7 mouse cellular contexts compared by ENCODE assay signal in genomic region chr6:114643716-114644115, GRCm38 (mm10). TPM values are rescaled to one million over a fixed set of nuclear protein-coding genes. Genes with fewer than 3 reads are reported as not detected.
DNase-seq lines count a peak whose midpoint lies in the region; ATAC-seq and TF ChIP-seq lines count a peak whose summit lies in the region.

No protein-coding gene starts in this region.

- H3K9me3 ChIP-seq in erythroblast, embryonic 14.5 days (ENCODE audit: control insufficient read depth, low read length), result no peaks in the 10 kb centered on the region
- no peaks in the 10 kb centered on the region for H3K9me3 ChIP-seq in limb, embryonic 14.5 days (ENCODE audit: control insufficient read depth, low read length)
- H3K9me3 ChIP-seq in stomach, embryonic 16.5 days (replicated peaks; ENCODE audit: control insufficient read depth, low read length), result no peaks in the 10 kb centered on the region

- peak overlapping the region; percentile 75 for H3K9ac ChIP-seq in limb, embryonic 14.5 days (ENCODE audit: low read depth, low read length, severe bottlenecking)
- H3K9ac ChIP-seq in stomach, embryonic 16.5 days (ENCODE audit: low read length), result peak overlapping the region; percentile 82

- TF ChIP-seq CTCF in testis, adult 2 months (IDR thresholded peaks at IDR 0.05; ENCODE audit: control insufficient read depth, insufficient read depth, insufficient replicate concordance, low read depth, low read length), result no peak

- H3K4me1 ChIP-seq in testis, adult 2 months (ENCODE audit: control insufficient read depth, insufficient read depth, low read length), result peaks cover 2% of the 10 kb centered on the region
- peaks cover 22% of the 10 kb centered on the region for H3K4me1 ChIP-seq in erythroblast, embryonic 14.5 days (ENCODE audit: control insufficient read depth)
- H3K4me1 ChIP-seq in limb, embryonic 14.5 days (ENCODE audit: control insufficient read depth, insufficient read depth, low read length), result peaks cover 6% of the 10 kb centered on the region; the same call in 1 of the 2 replicates
- H3K4me1 ChIP-seq in stomach, embryonic 16.5 days (ENCODE audit: control insufficient read depth, insufficient read depth, low read length), result 0 out of 2 replicates have a peak, but pooled peaks cover 8% of the 10 kb centered on the region

- no peak for DNase-seq in testis, postnatal 10 days (ENCODE audit: low spot score)
- DNase-seq in limb, embryonic 14.5 days (ENCODE audit: low spot score), result no peak
- DNase-seq in cerebellum, postnatal 25 days, result no peak
- DNase-seq in embryo, embryonic 9.5 days (ENCODE audit: extremely low spot score), result no peak

- H3K4me2 ChIP-seq in limb, embryonic 14.5 days (replicated peaks; ENCODE audit: low read depth, low read length, severe bottlenecking), result peak overlapping the region; percentile 88
- H3K4me2 ChIP-seq in stomach, embryonic 16.5 days (ENCODE audit: low read depth, low read length), result peak overlapping the region; percentile 89

- H3K27ac ChIP-seq in testis, adult 2 months (ENCODE audit: control insufficient read depth, insufficient read depth, low read depth, low read length), result no peak overlapping the region; the same call in none of the 2 replicates
- no peak overlapping the region for H3K27ac ChIP-seq in limb, embryonic 14.5 days (replicated peaks; ENCODE audit: low read depth, low read length)
- no peak overlapping the region for H3K27ac ChIP-seq in stomach, embryonic 16.5 days (ENCODE audit: low read length)

- no peak for ATAC-seq in limb, embryonic 14.5 days (ENCODE audit: low FRiP score, low read depth)
- ATAC-seq in stomach, embryonic 16.5 days (ENCODE audit: insufficient read depth, low FRiP score), result no peak

- peak overlapping the region; percentile 97 for H3K4me3 ChIP-seq in testis, adult 2 months (ENCODE audit: control insufficient read depth, low read depth, low read length)
- peak overlapping the region; percentile 95 for H3K4me3 ChIP-seq in erythroblast, embryonic 14.5 days (replicated peaks)
- H3K4me3 ChIP-seq in limb, embryonic 14.5 days (replicated peaks; ENCODE audit: low read length), result peak overlapping the region; percentile 71
- H3K4me3 ChIP-seq in stomach, embryonic 16.5 days (replicated peaks; ENCODE audit: low read length), result peak overlapping the region; percentile 94

- no peaks in the 10 kb centered on the region for H3K36me3 ChIP-seq in testis, adult 2 months (ENCODE audit: control insufficient read depth, insufficient read depth, low read length)
- H3K36me3 ChIP-seq in erythroblast, embryonic 14.5 days (ENCODE audit: control insufficient read depth), result peaks cover 5% of the 10 kb centered on the region
- H3K36me3 ChIP-seq in limb, embryonic 14.5 days (ENCODE audit: control insufficient read depth, insufficient read depth, low read length), result no peaks in the 10 kb centered on the region
- no peaks in the 10 kb centered on the region for H3K36me3 ChIP-seq in stomach, embryonic 16.5 days (ENCODE audit: control insufficient read depth, insufficient read depth, low read length)

- WGBS in limb, embryonic 14.5 days, result 43% methylated on average over 8 of the region's 8 CpGs
- WGBS in stomach, embryonic 16.5 days, result 44% methylated on average over 8 of the region's 8 CpGs

- TF ChIP-seq POLR2A in testis, adult 2 months (IDR thresholded peaks at IDR 0.05; ENCODE audit: control insufficient read depth, low read depth, low read length), result no peak
- TF ChIP-seq POLR2A in limb, embryonic 14.5 days (IDR thresholded peaks at IDR 0.05; ENCODE audit: borderline replicate concordance, extremely low read depth, insufficient read depth, insufficient read length), result no peak

- H3K27me3 ChIP-seq in testis, adult 2 months (ENCODE audit: control insufficient read depth, insufficient read depth, low read length), result no peaks in the 10 kb centered on the region
- peaks cover 3% of the 10 kb centered on the region; the same call in 1 of the 2 replicates for H3K27me3 ChIP-seq in erythroblast, embryonic 14.5 days (ENCODE audit: control insufficient read depth)
- no peaks in the 10 kb centered on the region for H3K27me3 ChIP-seq in limb, embryonic 14.5 days (ENCODE audit: control insufficient read depth, insufficient read depth, low read length)
- no peaks in the 10 kb centered on the region for H3K27me3 ChIP-seq in stomach, embryonic 16.5 days (ENCODE audit: control insufficient read depth, insufficient read depth, low read length)

RNA-seq across cellular contexts. Expression of gene Atg7, which starts 0.8 kb away (rescaled TPM):
- 52.0 and 62.0 TPM in 2 replicates for polyA plus RNA-seq in testis, adult 2 months (2012; rRNA removed)
- polyA plus RNA-seq in erythroblast, embryonic 14.5 days (2012), result 6.0 and 8.6 TPM in 2 replicates
- 11.6 and 13.2 TPM in 2 replicates for polyA plus RNA-seq in limb, embryonic 14.5 days (2012; rRNA removed)
- polyA plus RNA-seq in limb, embryonic 14.5 days (2014; fragmentation: Nextera tagmentation; extraction: Ambion mirVana), result 19.2 and 21.4 TPM in 2 replicates
- polyA plus RNA-seq in stomach, embryonic 16.5 days (2015; fragmentation: Nextera tagmentation; extraction: Ambion mirVana), result 21.9 and 22.4 TPM in 2 replicates
